Mouse (Mus musculus) spleen, adult 2 months (tissue): ENCODE results near the gene Fermt3. TPM values are rescaled to one million over a fixed set of nuclear protein-coding genes. Genes with fewer than 3 reads are reported as not detected.

Source experiments
- DNase-seq, 2 experiments: peaks; one replicate each; pipeline versions ENCODE4 v3.0.0 to v3.0.0-alpha.2; 2012 to 2021; ENCODE audit warnings: low spot score in 2 of 2, low read depth in 1 of 2
- H3K27ac ChIP-seq: fragments of 200-500 bp; 2 replicates; pipeline ENCODE4 v1.5.1; 2012; ENCODE audit warnings: low read length, inconsistent platforms; ENCODE audit not compliant: insufficient read depth
- H3K27me3 ChIP-seq: fragments of 200-500 bp; 2 replicates; pipeline ENCODE4 v1.6.1; 2012; ENCODE audit warnings: mild to moderate bottlenecking, moderate library complexity, low read length, inconsistent platforms; ENCODE audit not compliant: control insufficient read depth, insufficient read depth
- H3K36me3 ChIP-seq: fragments of 200-500 bp; 2 replicates; pipeline ENCODE4 v1.6.1; 2012; ENCODE audit warnings: mild to moderate bottlenecking, low read length, inconsistent platforms; ENCODE audit not compliant: control insufficient read depth, insufficient read depth
- H3K4me1 ChIP-seq: fragments of 200-500 bp; 2 replicates; pipeline ENCODE4 v1.6.1; 2011; ENCODE audit warnings: inconsistent platforms; ENCODE audit not compliant: control insufficient read depth, insufficient read depth, insufficient read length
- H3K4me3 ChIP-seq: fragments of 200-500 bp; 2 replicates; pipeline ENCODE4 v1.5.1; 2011; ENCODE audit warnings: mild to moderate bottlenecking, inconsistent platforms; ENCODE audit not compliant: insufficient read depth, insufficient read length; ENCODE audit errors: extremely low read depth
- CTCF ChIP-seq: fragments of 200-500 bp; IDR thresholded peaks from 2 replicates; pipeline ENCODE4 v1.5.1; 2011; ENCODE audit warnings: mild to moderate bottlenecking, inconsistent platforms; ENCODE audit not compliant: insufficient read depth, insufficient read length, insufficient replicate concordance; ENCODE audit errors: extremely low read depth
- POLR2A ChIP-seq: fragments of 200-500 bp; IDR thresholded peaks from 2 replicates; pipeline ENCODE4 v1.6.1; 2011; ENCODE audit warnings: low read depth, low read length, inconsistent platforms
- WGBS: fragments of 180-500 bp; shearing (Covaris S2); methylation state at CpG from one replicate; pipeline ENCODE4 v1.1.7; 2018; 5-methylcytosine and 5-hydroxymethylcytosine counted together
- polyA plus RNA-seq: library from polyadenylated mRNA; depleted of rRNA; stranded (reverse); fragments of >200 nt; gene quantifications from 2 replicates; pipeline ENCODE4 v1.2.3, GENCODE M21; 2012

Fermt3 gene
- polyA plus RNA-seq, 1 experiment, result 194 TPM

DNA sequence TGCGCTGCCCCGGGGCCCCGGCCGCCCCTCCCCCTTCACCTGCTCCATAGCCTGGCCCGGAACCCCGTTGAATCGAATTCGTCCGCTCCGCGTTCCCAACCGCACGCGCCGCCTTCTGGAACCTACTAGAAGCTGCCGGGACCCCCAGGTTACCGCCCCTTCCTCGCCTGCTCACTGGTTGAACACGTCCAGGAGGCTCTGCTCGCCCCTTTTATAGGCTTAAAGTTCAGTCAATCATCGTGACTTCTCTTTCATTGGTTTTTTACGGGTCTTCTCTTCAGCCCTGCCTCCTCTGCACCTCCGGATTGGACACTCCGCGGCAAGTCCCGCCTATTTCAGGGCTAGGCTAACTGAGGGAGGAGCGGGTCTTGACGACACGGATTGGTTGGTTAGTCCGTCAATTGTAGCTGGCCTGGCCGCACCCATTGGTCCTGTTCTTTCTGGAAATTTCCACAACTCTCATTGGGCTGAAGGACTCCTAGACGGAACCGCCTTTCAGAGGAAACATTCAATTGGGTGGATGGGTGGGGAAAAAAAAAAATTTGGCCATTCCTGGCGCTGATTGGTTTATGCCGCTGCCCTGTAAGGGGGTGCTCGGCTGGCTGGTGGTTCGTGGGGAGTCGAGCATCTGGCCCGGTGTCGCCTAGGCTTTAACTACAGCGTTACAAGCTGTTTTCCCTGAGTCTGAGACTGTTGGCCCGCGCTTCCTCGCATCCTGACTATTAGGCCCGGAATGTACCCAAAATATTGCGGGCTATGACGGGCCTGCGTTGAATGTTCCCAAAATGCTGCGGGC, 20.8 kb upstream of the Fermt3 start, which contains the start of gene Stip1:
Stip1 (minus strand) TSS at position 127 of the 796 bp plus-strand sequence.
- peaks cover 2% of the 10 kb centered on the region for H3K36me3 ChIP-seq
- WGBS, result under 1% methylated on average over 48 of the region's 49 CpGs
- peak within 1 kb of the TSS; percentile 70 for H3K4me3 ChIP-seq
- H3K4me1 ChIP-seq, result peaks cover 10% of the 10 kb centered on the region
- peak; percentile 100 for DNase-seq
- H3K27ac ChIP-seq, result peak within 1 kb of the TSS; percentile 87
- no peaks in the 10 kb centered on the region for H3K27me3 ChIP-seq
- TF ChIP-seq POLR2A, result peak; percentile 94
- TF ChIP-seq CTCF, result peak; percentile 29; the same call in 1 of the 2 replicates

DNA sequence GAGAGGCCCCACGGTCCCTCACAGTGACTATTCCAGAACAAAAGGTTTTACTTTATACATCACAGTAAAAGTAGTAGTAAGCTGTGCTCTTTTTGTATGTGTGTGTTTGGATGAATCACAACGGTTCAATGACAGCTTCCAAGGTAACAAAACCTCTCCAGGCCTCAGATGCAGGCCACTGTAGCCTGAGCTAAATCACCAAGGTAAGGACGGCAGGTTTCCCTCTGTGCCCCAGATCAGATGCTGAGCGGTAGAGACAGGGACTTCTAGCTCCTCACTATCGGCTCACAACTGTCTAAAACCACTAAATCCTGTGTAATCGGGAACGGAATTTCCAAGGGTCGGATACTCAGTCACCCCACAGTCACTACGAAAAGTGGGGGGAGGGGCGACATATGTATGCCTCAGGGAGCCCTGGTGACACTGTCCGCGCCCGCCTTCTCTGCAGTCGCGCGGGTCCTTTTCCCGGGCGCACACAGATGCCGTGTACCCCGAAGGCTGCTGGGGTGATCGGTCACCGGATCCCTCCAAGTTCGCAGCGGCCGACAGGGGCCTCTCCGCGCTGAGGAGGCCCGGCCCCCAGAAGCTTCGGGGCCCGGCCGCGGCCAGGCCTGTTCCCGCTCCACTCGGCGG, 19.9 kb upstream of the Fermt3 start:
- Histone ChIP-seq H3K27me3 (no peaks in the 10 kb centered on the region), H3K4me1 (peaks cover 10% of the 10 kb centered on the region), H3K4me3 (peak overlapping the region; percentile 70), H3K36me3 (peaks cover 7% of the 10 kb centered on the region), H3K27ac (peak overlapping the region; percentile 69)
- peak in 1 of 2 experiments; percentile 51 for DNase-seq
- TF ChIP-seq POLR2A (no peak), CTCF (no peak)
- 2% methylated on average over 35 of the region's 35 CpGs for WGBS

DNA sequence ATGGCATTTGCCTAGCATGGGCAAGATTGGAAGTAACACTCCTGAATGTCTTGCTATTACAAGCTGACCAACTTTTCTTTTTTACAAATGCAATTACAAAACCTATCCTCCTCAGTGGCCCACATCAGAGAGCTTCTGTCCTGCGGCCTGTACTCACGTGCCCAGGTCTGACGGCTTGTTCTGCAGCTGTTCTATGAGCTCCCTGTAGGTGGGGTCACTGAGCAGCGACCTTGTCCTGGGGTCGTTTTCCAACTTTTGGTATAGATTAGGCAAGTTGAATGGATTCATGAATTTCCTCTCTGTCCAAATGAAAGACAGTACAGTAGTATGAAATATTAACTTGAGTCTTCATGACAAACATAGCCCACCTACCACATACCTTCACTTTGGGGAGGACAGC, 14.7 kb upstream of the Fermt3 start:
- Histone ChIP-seq H3K4me1 (peaks cover 5% of the 10 kb centered on the region), H3K36me3 (peaks cover 39% of the 10 kb centered on the region), H3K4me3 (no peak overlapping the region), H3K27me3 (no peaks in the 10 kb centered on the region), H3K27ac (no peak overlapping the region)
- TF ChIP-seq POLR2A, result no peak
- no peak for TF ChIP-seq CTCF
- WGBS, result 94% methylated on average over 5 of the region's 5 CpGs
- no peak for DNase-seq

DNA sequence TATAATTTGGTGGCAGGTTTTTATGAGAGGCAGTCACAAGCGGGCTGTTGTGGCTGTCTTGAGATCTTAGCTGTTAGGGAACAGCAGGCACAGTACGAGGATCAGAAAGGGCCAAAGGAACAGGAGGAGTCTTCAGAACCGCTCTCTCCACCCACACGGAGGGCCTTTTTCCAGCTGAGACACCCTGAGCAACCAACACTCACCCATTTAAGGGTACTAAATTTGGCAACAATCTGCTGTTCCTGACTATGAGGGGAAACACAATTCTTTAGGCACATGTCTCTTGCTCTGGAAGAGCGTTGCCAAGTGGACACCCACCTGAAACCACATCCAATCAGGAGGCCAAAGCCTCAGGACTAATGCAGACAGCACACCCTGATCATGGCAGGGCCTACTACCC, 10.3 kb upstream of the Fermt3 start:
- TF ChIP-seq CTCF (no peak), POLR2A (no peak)
- WGBS, result 93% methylated on average over 5 of the region's 5 CpGs
- H3K4me3 ChIP-seq, result no peak overlapping the region
- no peak for DNase-seq
- no peak overlapping the region for H3K27ac ChIP-seq
- peaks cover 61% of the 10 kb centered on the region for H3K36me3 ChIP-seq
- H3K4me1 ChIP-seq, result no peaks in the 10 kb centered on the region
- no peaks in the 10 kb centered on the region for H3K27me3 ChIP-seq

DNA sequence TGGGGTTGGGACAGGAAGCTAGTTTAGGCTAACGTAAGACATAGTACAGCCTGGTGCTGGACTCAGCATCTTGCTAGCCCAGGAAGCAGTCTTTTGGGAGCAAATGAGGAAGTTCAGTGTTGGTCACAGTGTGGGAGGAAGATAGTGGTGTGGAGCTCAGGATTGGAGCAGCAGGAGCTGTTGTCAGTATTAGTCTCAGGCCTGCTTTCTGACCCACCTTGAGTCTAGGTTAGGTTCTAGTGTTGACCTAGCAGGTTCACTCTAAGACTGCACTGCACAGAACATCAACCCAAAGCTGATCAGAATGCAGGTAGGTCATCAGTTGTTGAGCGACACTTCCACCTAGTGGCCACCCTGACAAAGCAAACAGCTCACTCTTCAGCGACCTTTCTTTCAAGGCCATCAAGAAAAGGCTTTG, 964 bp upstream of the Fermt3 start:
- peak; percentile 79; the same call in 1 of the 2 replicates for TF ChIP-seq CTCF
- TF ChIP-seq POLR2A, result no peak
- H3K27ac ChIP-seq, result peak overlapping the region; percentile 95
- peaks cover 10% of the 10 kb centered on the region; the same call in 1 of the 2 replicates for H3K4me1 ChIP-seq
- H3K4me3 ChIP-seq, result no peak overlapping the region
- DNase-seq, result peak; percentile 70 to 75
- WGBS, result 3% methylated on average over 3 of the region's 3 CpGs
- peaks cover 23% of the 10 kb centered on the region for H3K36me3 ChIP-seq
- no peaks in the 10 kb centered on the region for H3K27me3 ChIP-seq

- WGBS, result 9% methylated on average over 11 of the region's 11 CpGs
Measured at GRCm38 (mm10) chr19:7018546-7018945, 723 bp downstream of the Fermt3 start.

More at GRCm38 (mm10) chr19:7018546-7018945, 723 bp downstream of the Fermt3 start:
- TF ChIP-seq POLR2A, result no peak
- TF ChIP-seq CTCF, result no peak
- no peak for DNase-seq
- Histone ChIP-seq H3K27ac (peak overlapping the region; percentile 95), H3K4me3 (peak overlapping the region; percentile 73), H3K27me3 (no peaks in the 10 kb centered on the region), H3K36me3 (peaks cover 30% of the 10 kb centered on the region), H3K4me1 (peaks cover 10% of the 10 kb centered on the region; the same call in 1 of the 2 replicates)
